Mouse (Mus musculus): Measurements from ENCODE around the gene Mettl7b. TPM values are rescaled to one million over a fixed set of nuclear protein-coding genes. Genes with fewer than 3 reads are reported as not detected.

Gene Mettl7b
- polyA plus RNA-seq, 1 experiment from 2014 or later: 0.32 TPM

DNA sequence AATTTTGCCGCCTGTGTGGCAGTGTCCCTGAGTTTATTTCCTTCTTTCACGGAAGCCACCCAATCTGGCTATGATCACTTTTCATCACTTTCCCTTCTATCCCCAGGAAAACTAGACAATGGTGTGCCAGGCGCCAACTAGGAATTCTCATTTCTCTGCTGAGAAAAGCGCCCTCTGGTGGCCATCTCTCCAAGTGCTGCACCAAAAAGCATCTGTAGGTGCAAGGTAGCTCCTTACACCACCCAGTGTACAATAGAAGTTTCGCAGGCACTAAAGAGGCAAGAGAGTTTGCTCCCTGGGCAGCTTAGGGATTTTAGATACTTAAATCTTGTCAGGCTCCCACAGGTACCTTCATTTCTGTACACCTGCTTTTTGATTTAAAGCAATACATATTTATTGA, 47.6 kb downstream of the Mettl7b start:
- WGBS: 8% methylated on average over 5 of the region's 5 CpGs
- peaks cover 57% of the 10 kb centered on the region for H3K36me3 ChIP-seq
- H3K9me3 ChIP-seq: no peaks in the 10 kb centered on the region
- no peak overlapping the region for H3K4me3 ChIP-seq
- no peak overlapping the region for H3K9ac ChIP-seq
- H3K27ac ChIP-seq: peak overlapping the region; percentile 60
- H3K4me2 ChIP-seq: no peak overlapping the region
- no peaks in the 10 kb centered on the region for H3K27me3 ChIP-seq
- H3K4me1 ChIP-seq: peaks cover 40% of the 10 kb centered on the region
- no peak for ATAC-seq (ENCODE audit: insufficient number of reproducible peaks, low FRiP score, low TSS enrichment, low read depth)

DNA sequence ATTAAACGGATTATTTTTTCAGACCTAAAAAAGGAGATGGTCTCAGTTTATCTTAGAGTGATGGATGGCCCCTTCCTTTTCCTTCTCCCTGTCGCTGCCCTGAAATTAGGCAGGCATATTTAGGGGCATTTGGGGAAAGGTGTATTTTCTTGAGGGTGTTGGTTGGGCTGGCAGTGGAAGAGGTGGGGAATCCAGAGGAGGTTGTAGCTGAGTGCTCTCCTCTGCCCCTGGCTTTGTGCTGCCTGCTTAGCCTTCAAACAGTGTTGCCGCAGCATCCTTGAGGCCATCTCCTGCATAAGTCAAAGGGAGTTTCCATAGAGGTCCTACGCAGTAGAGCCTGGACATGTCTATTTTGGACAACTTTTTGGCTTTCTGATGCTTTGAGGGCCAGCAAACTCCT, 48.0 kb downstream of the Mettl7b start:
- Histone ChIP-seq H3K27me3 (no peaks in the 10 kb centered on the region), H3K9ac (no peak overlapping the region), H3K36me3 (peaks cover 53% of the 10 kb centered on the region), H3K27ac (peak overlapping the region; percentile 60), H3K4me2 (no peak overlapping the region), H3K4me3 (no peak overlapping the region), H3K9me3 (no peaks in the 10 kb centered on the region), H3K4me1 (peaks cover 40% of the 10 kb centered on the region)
- no peak for ATAC-seq (ENCODE audit: insufficient number of reproducible peaks, low FRiP score, low TSS enrichment, low read depth)
- WGBS: 63% methylated on average over 4 of the region's 4 CpGs

DNA sequence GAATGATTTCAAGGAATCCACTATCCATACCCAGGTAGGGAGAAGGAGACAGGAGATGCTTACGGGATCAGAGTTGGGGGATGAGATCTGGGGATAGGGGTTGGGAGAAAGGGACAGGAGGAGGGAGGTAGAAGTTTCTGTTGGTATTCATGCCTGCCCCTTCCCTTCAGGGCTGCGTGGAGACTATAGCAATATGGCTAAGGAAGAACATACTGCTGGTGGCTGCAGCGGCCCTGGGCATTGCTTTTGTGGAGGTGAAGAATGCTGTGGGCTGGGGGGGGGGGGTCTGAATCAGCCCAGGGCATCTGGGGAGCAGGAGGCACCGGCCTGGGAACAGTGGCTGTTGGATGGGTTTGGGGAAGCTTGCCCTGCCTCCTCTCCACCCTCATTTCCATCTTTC, 48.5 kb downstream of the Mettl7b start:
- ATAC-seq (ENCODE audit: insufficient number of reproducible peaks, low FRiP score, low TSS enrichment, low read depth): no peak
- Histone ChIP-seq H3K9ac (no peak overlapping the region), H3K27ac (no peak overlapping the region), H3K9me3 (no peaks in the 10 kb centered on the region), H3K36me3 (peaks cover 48% of the 10 kb centered on the region), H3K4me3 (peak overlapping the region; percentile 95), H3K27me3 (no peaks in the 10 kb centered on the region), H3K4me2 (no peak overlapping the region), H3K4me1 (peaks cover 40% of the 10 kb centered on the region)
- 66% methylated on average over 4 of the region's 4 CpGs for whole genome bisulfite sequencing

DNA sequence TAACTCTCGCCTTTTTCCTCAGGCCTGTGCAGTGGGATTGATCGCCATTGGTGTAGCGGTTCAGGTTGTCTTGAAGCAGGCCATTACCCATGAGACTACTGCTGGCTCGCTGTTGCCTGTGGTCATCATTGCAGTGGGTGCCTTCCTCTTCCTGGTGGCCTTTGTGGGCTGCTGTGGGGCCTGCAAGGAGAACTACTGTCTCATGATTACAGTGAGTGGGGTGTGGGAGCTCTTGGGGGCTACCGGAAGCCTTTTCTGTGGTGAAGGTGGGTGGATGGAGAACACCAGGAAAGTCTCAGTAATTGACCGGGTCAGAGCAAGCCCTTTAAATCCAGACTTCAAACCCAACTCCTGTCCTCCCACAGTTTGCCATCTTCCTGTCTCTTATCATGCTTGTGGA, 49.4 kb downstream of the Mettl7b start:
- H3K27ac ChIP-seq: peak overlapping the region; percentile 98

DNA sequence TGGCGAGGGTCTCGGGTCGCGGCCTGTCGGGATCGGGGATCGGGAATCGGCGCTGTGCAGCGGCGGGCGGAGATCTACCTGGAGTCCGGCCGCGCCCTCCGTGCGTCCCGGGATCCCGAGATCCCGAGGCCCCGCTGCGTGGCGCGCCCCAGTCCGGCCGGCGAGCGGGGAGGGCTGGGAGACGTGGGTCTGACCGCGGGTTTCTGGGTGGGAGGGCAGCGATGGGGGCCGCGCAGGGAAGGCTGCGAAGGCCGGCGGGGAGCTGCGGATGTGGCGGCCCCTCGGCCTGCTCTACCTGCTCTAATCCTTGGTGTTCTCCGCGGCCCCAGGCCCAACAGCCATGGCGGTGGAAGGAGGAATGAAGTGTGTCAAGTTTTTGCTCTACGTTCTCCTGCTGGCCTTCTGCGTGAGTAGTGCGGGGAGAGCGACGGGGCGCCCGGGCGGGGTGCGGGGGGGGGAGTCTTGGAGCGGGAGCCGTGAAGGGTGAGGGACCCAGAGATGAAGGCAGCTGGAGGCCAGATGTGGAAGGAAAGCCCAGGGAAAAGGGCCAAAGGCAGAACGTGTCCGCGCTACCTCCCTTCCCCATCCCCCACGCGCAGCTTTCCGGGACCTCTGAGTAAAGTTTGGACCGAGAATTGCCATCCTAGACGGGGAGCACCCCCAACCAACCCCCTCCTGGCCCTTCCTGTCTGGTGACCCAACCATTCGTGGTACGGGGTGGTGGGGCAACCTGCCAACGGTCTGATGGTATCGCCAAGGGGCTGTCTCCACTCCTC, 50.5 kb downstream of the Mettl7b start:
- H3K4me3 ChIP-seq: peak overlapping the region; percentile 95
- H3K4me1 ChIP-seq: peaks cover 40% of the 10 kb centered on the region
- H3K27ac ChIP-seq: peak overlapping the region; percentile 98
- peaks cover 29% of the 10 kb centered on the region for H3K36me3 ChIP-seq
- H3K4me2 ChIP-seq: peak overlapping the region; percentile 80
- no peaks in the 10 kb centered on the region for H3K9me3 ChIP-seq
- peak; percentile 36 for ATAC-seq (ENCODE audit: insufficient number of reproducible peaks, low FRiP score, low TSS enrichment, low read depth)
- no peaks in the 10 kb centered on the region for H3K27me3 ChIP-seq
- under 1% methylated on average over 60 of the region's 66 CpGs for WGBS
- peak overlapping the region; percentile 98 for H3K9ac ChIP-seq

More for the DNA sequence above, 49.4 kb downstream of the Mettl7b start:
- Histone ChIP-seq H3K4me2 (peak overlapping the region; percentile 80), H3K4me1 (peaks cover 40% of the 10 kb centered on the region), H3K27me3 (no peaks in the 10 kb centered on the region), H3K4me3 (peak overlapping the region; percentile 95), H3K9me3 (no peaks in the 10 kb centered on the region), H3K36me3 (peaks cover 39% of the 10 kb centered on the region), H3K9ac (peak overlapping the region; percentile 39; the same call in 1 of the 2 replicates)
- 77% methylated on average over 6 of the region's 6 CpGs for WGBS
- no peak for ATAC-seq (ENCODE audit: insufficient number of reproducible peaks, low FRiP score, low TSS enrichment, low read depth)

DNA sequence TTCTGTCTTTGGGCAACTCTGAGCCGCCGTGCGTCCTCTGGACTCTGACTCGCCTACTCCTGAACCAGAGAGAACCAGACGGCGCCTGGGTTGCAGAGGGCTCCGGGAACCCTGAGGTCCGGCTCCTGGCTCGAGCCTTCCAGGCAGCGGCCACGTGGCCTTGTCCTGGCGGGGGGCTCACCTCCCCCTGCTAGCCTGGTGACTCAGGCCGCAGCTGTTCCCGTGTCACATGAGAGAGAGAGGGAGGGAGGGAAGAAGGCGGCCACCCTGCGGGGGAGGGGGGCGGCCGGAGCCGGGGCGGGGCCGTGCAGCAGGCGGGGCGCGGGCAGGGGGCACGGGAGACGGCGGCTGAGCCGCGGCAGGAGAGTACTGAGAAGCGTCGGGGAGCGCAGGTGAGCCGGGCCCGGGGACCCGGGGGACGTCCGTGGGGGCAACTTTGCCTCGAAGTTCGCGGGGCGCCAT, 51.2 kb downstream of the Mettl7b start:
- WGBS: under 1% methylated on average over 38 of the region's 41 CpGs

DNA sequence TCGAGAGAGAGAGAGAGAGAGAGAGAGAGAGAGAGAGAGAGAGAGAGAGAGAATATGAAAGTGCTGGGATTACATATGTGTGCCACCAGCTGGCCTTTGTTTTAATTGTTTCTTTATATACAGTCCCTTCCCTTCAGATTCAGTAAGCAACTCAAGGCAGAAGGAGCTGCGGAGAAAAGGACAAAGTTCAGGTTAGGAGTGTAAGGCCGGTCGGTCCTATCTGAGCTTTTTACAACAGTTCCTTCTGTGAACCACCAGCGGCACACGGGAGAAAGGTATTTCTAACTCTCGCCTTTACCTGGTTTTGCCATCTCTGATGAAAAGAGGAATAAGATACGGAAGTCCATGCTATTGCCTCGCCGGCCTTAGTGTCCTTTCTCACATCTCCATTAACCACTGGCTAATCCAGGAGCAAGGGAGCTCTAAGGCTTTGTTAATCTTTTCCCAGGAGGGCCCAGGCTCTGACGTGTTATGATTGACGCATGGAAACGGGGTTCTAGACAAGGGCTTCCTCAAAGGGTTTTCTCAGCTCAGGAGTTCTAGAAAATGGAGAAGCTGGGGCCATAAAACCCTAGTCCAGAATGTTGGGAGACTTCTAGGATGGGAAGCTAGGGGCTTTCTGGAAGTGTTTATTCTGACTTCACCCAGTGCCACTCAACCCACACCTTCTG, 51.9 kb downstream of the Mettl7b start:
- H3K9ac ChIP-seq: peak overlapping the region; percentile 98
- ATAC-seq (ENCODE audit: insufficient number of reproducible peaks, low FRiP score, low TSS enrichment, low read depth): peak; percentile 11; the same call in 1 of the 2 replicates
- 55% methylated on average over 13 of the region's 13 CpGs for WGBS
- peak overlapping the region; percentile 95 for H3K4me3 ChIP-seq
- peaks cover 38% of the 10 kb centered on the region for H3K4me1 ChIP-seq
- no peaks in the 10 kb centered on the region for H3K27me3 ChIP-seq
- peak overlapping the region; percentile 98 for H3K27ac ChIP-seq
- H3K4me2 ChIP-seq: peak overlapping the region; percentile 80
- no peaks in the 10 kb centered on the region for H3K9me3 ChIP-seq
- H3K36me3 ChIP-seq: peaks cover 16% of the 10 kb centered on the region

More for the DNA sequence above, 51.2 kb downstream of the Mettl7b start:
- Histone ChIP-seq H3K9ac (peak overlapping the region; percentile 98), H3K4me1 (peaks cover 40% of the 10 kb centered on the region), H3K36me3 (peaks cover 22% of the 10 kb centered on the region), H3K27me3 (no peaks in the 10 kb centered on the region), H3K9me3 (no peaks in the 10 kb centered on the region), H3K4me3 (peak overlapping the region; percentile 95), H3K4me2 (peak overlapping the region; percentile 80), H3K27ac (peak overlapping the region; percentile 98)
- peak; percentile 90 for ATAC-seq (ENCODE audit: insufficient number of reproducible peaks, low FRiP score, low TSS enrichment, low read depth)

Other genes with a start within 250 kb of the Mettl7b start
- gene Dgka, start 216.1 kb downstream of the Mettl7b start, polyA plus RNA-seq (2015; fragmentation: Nextera tagmentation; extraction: Ambion mirVana): 26.0 and 26.4 TPM in 2 replicates
- gene Pym1, start 213.1 kb downstream of the Mettl7b start, polyA plus RNA-seq (2015; fragmentation: Nextera tagmentation; extraction: Ambion mirVana): 33.7 and 34.4 TPM in 2 replicates
- gene Mmp19, start 170.1 kb downstream of the Mettl7b start, polyA plus RNA-seq (2015; fragmentation: Nextera tagmentation; extraction: Ambion mirVana): 1.7 and 2.5 TPM in 2 replicates
- gene Dnajc14, start 156.9 kb downstream of the Mettl7b start, polyA plus RNA-seq (2015; fragmentation: Nextera tagmentation; extraction: Ambion mirVana): 64.2 and 65.8 TPM in 2 replicates
- 24.3 and 24.4 TPM in 2 replicates for gene Tmem198b, start 156.6 kb downstream of the Mettl7b start, polyA plus RNA-seq (2015; fragmentation: Nextera tagmentation; extraction: Ambion mirVana)
- gene Sarnp, start 143.7 kb downstream of the Mettl7b start, polyA plus RNA-seq (2015; fragmentation: Nextera tagmentation; extraction: Ambion mirVana): 180 and 182 TPM in 2 replicates
- gene Ormdl2, start 139.3 kb downstream of the Mettl7b start, polyA plus RNA-seq (2015; fragmentation: Nextera tagmentation; extraction: Ambion mirVana): 64.8 and 66.3 TPM in 2 replicates
- gene Gdf11, start 69.3 kb downstream of the Mettl7b start, polyA plus RNA-seq (2015; fragmentation: Nextera tagmentation; extraction: Ambion mirVana): 5.9 and 6.2 TPM in 2 replicates
- 1,128 and 1,135 TPM in 2 replicates for gene Cd63, start 60.0 kb downstream of the Mettl7b start, polyA plus RNA-seq (2015; fragmentation: Nextera tagmentation; extraction: Ambion mirVana)
- 13.6 and 16.8 TPM in 2 replicates for gene Rdh5, start 38.1 kb downstream of the Mettl7b start, polyA plus RNA-seq (2015; fragmentation: Nextera tagmentation; extraction: Ambion mirVana)
- 225 and 234 TPM in 2 replicates for gene Bloc1s1, start 37.0 kb downstream of the Mettl7b start, polyA plus RNA-seq (2015; fragmentation: Nextera tagmentation; extraction: Ambion mirVana)
- 11.8 and 27.8 TPM in 2 replicates for gene Itga7, start 27.2 kb downstream of the Mettl7b start, polyA plus RNA-seq (2015; fragmentation: Nextera tagmentation; extraction: Ambion mirVana)
- gene Olfr9, start 28.4 kb upstream of the Mettl7b start, polyA plus RNA-seq (2015; fragmentation: Nextera tagmentation; extraction: Ambion mirVana): not detected in 2 replicates
- not detected in 2 replicates for gene Olfr763, start 49.8 kb upstream of the Mettl7b start, polyA plus RNA-seq (2015; fragmentation: Nextera tagmentation; extraction: Ambion mirVana)
- gene Olfr764-ps1, start 78.9 kb upstream of the Mettl7b start, polyA plus RNA-seq (2015; fragmentation: Nextera tagmentation; extraction: Ambion mirVana): not detected in 2 replicates
- not detected in 2 replicates for gene Olfr765, start 89.0 kb upstream of the Mettl7b start, polyA plus RNA-seq (2015; fragmentation: Nextera tagmentation; extraction: Ambion mirVana)
- gene Olfr766-ps1, start 108.0 kb upstream of the Mettl7b start, polyA plus RNA-seq (2015; fragmentation: Nextera tagmentation; extraction: Ambion mirVana): not detected in 2 replicates
- gene Olfr767, start 121.9 kb upstream of the Mettl7b start, polyA plus RNA-seq (2015; fragmentation: Nextera tagmentation; extraction: Ambion mirVana): not detected in 2 replicates
- not detected in 2 replicates for gene Olfr768, start 138.4 kb upstream of the Mettl7b start, polyA plus RNA-seq (2015; fragmentation: Nextera tagmentation; extraction: Ambion mirVana)
- not detected in 2 replicates for gene Olfr769, start 156.9 kb upstream of the Mettl7b start, polyA plus RNA-seq (2015; fragmentation: Nextera tagmentation; extraction: Ambion mirVana)
- not detected in 2 replicates for gene Olfr770, start 178.0 kb upstream of the Mettl7b start, polyA plus RNA-seq (2015; fragmentation: Nextera tagmentation; extraction: Ambion mirVana)
- gene Olfr771, start 203.8 kb upstream of the Mettl7b start, polyA plus RNA-seq (2015; fragmentation: Nextera tagmentation; extraction: Ambion mirVana): not detected in 2 replicates
- not detected in 2 replicates for gene Olfr772, start 216.9 kb upstream of the Mettl7b start, polyA plus RNA-seq (2015; fragmentation: Nextera tagmentation; extraction: Ambion mirVana)
- gene Olfr773, start 226.4 kb upstream of the Mettl7b start, polyA plus RNA-seq (2015; fragmentation: Nextera tagmentation; extraction: Ambion mirVana): not detected in 2 replicates

Data from limb, embryonic 15.5 days (tissue).